Mouse (Mus musculus) skeletal muscle tissue, adult 2 months (tissue): ENCODE measurements at regions not wholly inside any gene's neighbourhood (a gene's known extent, or its start where the extent isn't known, plus 50 kb on each side); places are given as distances from the start of the nearest gene placed in this dataset.
A peak's percentile ranks its signal among the peaks of the same experiment; 100 is the strongest.

Experiments used
- DNase-seq: peaks from one replicate; pipeline ENCODE4 v3.0.0-alpha.2; 2012; ENCODE audit warnings: low read depth, low spot score

DNA sequence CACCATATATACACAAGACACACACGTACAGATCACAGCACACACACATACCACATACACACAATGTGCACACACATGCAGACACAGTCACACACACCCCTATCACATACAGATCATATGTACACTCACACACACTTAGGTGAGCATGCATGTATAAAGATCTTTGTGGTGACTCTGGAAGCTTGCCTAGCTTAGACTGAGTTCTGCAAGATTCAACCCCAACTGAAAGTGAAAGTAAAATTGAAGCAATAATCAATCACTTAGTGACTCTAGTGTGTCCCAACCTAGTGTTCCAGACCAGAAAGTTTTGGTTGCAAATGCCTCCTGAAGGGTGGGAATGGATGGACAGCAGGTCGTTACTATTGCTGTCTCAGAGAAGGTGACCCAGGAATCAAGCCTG lies 262.8 kb downstream of the Bcl11a start:
- DNase-seq: no peak

DNA sequence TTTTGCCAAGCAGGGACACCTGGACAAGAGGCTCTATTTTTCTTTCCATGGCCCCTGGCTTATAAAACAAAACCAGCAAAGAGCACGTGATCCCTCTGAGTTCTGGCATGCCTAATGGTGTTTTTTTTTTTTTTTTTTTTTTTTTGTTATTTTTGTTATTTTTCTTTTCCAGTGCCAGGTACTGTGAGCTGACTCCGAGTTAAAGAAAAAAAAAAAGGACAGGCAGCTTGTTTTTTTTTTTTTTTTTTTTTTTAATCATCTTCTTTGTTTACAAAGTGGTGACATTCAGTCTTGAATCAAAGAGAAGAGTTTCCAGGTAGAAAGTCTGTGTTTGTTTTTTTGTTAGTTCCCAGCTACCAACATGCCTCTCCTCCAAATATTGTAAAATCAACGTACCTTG lies 263.8 kb downstream of the Bcl11a start:
- no peak for DNase-seq

DNA sequence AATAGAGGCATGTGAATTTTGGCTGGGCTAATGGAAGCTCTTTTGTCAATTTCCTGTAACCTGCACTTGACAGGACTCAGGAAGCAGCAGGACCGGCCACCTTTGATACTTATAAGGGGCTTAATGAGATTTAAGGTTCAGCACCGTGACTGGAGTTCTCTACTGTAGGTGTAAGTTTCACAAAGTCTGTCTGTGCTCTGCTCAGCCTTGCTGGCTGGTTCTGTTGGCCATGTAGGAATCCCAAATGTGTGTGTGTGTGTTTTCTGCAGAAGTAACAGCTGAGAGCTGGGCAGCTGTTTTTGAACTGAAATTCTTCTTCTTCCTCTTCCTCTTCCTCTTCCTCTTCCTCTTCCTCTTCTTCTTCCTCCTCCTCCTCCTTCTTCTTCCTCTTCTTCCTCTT lies 264.3 kb downstream of the Bcl11a start:
- DNase-seq: no peak

DNA sequence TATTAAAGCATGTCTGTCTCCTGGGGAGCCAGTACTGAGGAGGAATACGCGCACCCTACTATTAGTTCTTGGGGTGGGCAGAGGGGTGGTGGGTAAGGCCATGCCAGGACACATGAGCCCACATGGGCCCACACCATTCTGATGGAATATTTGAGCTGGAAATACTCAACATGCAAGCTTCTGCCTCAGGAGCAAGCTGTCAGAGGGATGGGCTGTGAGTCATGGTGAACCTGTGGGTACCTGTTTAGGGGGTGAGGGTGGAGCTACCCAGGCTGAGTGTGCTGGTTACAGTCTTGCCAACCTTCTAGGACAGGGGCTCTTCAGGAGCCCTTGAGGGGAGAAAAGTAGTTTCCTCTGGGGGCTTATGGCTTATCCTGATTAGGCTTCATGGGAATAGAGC lies 264.9 kb downstream of the Bcl11a start:
- DNase-seq: no peak

DNA sequence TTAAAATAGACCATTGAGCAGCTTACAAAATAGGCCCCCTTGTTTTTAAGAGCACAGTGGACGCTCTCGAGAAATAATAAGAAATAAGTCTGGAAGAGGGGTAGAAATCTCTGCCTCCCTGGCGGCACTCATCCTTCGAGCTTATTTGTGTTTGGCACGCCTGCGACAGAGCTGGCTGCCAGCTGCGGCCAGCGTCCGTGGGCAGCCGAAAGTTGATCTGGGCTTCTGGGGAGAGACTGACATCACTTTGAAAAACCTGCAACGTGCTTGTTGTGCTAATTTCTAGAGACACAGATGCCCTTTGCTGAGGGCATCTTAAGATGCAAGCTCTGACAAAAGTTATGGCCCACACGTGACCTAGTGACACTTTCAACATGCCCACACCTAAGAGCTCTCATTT lies 269.4 kb downstream of the Bcl11a start:
- DNase-seq: no peak

DNA sequence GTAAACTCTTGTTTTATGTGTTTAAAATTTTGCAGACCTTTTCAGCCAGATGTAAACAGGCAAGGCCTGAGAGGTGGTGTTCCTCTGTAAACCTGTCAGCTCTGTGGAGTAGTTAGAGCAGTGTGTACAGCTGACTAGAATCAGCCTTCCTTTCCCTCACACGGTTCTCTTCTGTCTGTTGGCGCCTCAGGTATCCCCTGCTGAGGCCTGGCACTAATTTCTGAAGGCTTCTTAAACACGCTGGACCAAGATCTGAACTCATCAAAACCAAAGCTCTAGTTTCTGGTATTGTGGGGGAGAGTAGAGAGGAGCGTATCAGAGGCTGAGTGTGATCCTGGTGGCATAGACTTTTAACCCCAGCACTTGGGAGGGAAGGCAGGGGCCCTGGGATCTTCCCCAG lies 270.9 kb downstream of the Bcl11a start:
- DNase-seq: no peak

DNA sequence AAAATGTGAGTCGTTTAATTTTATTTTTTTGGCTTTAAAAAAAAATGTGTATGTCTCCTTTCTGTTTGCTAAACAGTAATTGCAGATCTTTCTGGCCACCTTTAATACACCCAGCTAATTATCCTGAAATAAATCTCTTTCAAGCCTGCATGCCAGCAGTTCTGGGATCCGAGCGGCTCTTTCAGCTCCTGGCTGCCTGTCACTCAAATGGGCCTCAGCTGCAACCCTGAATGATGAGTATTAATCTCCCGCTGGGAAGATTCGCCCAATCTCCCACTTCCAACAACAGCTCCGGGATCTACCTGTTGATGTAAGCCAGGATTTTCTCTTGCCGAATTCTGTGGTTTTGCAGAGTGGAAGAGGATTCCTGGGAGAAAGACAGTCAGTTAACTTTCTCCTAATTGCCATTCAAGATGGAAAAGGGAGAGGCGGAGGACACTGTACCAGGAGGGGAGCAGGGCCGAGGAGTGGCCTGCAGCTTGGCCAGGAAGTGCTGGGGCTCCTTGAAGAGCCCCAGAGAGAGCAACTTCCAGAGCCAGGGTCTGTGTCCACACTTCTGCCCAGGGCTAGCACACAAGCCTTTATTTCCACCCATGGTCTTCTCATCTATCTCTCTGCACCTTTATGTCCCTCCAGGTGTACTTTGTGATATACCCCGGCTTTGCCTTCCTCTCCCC lies 272.2 kb downstream of the Bcl11a start:
- no peak for DNase-seq

DNA sequence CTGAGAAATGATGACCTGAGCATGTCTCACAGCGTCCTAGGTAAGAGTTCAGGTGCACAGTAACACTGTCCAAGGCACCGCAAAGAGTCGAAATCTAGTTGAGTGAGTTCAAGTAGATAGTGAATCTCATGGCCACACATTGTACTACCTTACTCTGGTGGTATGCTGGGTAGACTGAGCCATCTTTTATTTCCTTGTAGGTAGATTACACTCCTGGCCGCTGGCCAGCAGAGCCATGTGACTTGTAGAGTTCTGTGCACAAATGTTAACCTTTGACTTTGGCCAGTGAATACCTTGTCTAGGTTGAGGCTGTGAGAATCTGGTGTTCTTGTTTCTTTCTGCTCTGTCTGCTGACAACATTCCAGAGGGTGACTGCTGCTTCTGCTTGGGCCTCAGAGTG lies 273.0 kb downstream of the Bcl11a start:
- DNase-seq: no peak

DNA sequence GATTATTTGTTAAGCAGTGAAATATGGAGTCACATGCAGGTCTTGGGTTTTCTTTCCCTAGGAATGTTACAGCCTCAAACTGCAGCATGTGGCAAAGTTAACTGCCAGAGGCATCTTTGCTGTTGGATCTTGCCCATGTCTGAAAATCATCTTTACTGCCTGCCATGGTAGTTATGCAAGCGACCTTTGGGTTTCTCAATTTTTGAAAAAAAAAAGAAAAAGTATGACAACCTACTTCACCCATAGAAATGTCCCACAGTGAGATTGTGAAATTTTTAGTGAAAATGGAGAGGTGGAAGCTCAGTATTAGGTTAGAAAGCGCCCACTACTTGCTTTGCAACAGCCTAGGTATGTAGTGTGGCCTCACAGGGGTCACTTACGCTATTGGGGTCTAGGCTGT lies 274.2 kb downstream of the Bcl11a start:
- DNase-seq: no peak

DNA sequence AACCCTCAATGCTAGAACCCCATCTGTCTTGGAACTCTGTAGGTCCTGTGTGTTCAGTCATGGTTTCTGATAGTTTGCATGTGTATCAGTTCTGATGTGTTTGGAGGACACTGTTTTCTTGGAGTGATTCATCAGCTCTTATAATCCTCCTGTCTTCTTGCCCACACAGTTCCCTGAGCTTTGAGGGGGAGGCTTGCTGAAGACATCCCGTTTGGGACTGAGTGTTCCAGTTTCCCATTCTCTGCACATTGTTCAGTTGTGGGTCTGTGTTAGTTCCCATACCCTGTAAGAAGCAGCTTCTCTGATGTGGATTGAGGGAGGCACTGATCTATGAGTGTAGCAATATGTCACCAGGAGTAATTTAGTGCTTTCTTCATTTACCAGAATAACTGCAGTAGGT lies 275.2 kb downstream of the Bcl11a start:
- no peak for DNase-seq

DNA sequence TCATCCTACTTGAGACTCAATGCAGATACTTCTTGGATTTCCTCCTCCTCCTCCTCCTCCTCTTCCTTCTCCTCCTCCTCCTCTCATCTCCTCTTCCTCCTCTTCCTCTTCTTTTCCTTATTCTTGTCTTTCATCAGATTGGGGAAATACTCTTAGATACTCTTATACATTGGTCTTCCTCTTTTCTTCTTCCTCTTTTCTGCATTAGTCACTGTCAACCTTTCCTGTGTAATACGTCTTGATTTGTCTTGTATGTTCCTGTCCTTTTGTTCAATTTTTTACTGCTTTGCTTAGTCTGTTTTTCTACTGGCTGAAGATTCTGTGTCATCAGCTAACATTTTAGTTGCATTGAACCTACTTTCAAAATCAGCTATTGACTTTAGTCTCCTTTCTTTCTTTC lies 279.5 kb downstream of the Bcl11a start:
- DNase-seq: no peak

DNA sequence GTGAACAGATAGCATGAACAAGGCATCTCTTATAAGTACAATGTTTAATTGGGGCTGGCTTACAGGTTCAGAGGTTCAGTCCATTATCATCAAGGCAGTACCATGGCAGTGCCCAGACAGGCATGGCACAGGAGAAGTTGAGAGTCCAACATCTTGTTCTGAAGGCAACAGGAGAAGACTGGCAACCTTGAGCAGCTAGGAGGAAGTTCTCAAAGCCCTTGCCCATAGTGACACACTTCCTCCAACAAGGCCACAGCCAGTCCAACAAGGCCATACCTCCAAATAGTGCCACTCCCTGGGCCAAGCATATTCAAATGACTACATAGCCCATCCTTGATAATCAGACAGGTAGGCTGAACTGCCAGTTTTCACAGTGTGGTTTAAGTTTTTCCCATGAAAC lies 281.2 kb downstream of the Bcl11a start:
- DNase-seq: no peak

DNA sequence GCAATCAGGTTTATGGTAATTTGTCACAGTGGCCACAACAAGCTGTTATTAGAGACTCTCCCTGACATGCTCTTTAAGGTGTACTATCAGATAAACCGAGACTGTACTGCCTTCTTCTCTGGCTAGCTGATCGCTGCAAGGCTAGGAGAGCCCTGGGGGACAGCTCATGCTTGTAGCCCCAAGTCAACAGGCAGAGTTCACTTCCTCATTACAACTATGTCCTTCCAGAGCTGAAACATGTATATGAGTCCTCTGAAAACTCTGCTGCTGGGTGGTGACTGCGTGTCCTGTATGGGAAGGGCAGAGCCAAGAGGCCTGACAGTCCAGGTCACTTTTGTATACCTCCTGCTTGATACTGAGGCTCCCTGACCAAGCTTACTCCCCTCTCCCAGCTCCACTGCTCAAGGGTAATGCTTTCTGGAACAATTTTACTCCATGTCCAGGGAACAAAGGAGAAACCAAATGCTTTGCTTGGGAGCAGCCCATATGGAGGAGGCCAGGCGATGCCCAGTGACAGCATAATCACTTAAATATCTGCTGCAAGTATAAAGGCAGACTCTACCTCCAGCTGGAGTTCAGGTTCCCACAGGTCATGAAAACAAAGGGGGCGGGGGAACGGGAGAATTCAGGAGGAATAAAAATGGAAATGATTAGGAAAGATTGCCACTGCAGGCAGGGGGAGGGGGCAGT lies 284.3 kb downstream of the Bcl11a start:
- DNase-seq: no peak

DNA sequence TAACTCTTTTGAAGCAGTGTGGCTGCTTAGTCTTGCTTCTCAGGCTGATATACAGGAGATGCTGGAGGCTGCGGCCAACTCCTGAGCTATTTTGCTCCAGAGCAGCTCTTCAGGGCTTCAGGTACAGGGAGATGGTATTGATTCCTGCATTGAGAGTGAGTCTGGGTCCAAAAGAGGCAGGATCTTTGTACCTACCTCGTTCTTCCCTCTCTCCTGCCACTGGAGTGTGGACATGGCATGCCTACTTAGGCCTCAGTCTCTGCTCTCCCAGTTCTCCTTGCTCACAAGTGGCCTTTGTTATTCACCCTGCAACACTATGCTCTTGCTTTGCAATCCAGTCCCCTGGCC lies 284.8 kb downstream of the Bcl11a start:
- DNase-seq: no peak

DNA sequence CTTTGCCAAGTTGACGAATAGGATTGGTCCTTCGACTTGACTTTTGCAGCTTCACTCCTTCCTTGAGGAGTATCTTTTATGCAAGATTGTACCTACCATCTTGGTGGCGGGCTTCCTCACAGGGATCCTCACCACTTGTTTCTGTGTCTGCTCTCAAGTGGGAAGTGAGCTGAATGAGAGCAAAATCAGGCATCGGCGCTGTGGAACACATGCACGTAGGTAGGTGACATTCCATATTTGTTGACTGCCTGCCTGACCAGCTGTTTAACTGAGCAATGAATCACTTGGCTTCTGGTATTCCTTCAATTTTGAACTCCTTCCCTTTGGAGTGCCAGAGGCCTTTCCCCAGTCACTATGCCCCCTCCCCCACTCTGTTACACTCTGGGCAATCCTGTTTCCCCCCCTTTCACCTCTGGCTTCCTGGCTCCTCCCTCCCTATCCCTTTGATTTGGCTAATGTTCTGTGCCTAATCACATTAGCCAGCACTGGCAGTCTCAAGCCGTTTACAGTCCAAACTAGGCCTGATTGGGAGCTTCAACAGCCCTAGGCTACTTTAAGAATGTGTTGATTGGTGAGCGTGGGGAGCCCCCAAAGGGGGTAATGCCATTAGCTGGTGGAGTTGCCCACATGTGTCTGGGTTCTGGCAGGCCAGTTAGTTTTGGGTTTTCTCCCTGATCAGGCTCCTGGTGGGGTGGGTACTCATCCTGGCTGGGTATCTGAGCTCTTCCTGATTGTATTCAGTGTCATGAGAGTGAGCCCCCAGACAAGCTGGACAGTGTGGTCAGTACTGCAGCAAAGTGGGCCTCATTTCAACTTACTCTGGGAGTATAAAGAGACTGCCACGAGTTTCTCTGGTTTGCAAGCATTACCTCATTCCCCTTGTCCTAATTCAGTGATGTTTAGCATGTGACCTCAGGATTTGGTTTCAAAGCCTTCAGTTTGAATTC lies 285.8 kb downstream of the Bcl11a start:
- no peak for DNase-seq

DNA sequence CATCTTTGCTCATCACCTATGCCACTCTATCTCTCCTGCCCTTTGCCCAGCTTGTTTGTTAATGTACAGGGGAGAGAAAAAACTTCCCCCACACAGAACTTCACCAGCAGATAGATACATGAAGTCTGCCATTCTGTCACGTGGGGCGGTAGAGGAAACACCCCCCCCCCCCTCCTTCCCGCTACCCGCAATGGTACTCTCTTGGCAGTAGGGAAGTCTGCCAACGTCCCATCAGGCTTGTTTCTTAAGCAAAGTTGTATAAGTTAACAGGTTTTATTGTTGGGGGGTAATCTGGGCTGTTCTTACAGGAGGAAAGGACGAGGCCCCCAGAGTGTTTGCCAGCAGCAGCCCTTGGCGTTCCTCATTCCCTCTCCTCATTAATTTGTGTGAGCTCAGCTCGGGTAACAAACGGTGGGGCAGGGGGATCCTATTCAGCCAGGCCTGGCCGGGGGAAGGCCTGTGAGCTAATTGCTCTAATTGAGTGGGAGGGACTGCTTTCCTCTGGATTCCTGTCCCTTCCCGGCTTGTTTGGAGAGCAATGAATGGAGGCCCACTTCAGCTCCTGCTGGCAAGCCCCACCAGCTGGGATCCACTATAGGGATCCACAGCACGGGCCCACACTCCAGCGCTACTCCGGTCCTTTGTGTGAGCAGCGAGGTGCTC lies 292.5 kb downstream of the Bcl11a start:
- DNase-seq: no peak

DNA sequence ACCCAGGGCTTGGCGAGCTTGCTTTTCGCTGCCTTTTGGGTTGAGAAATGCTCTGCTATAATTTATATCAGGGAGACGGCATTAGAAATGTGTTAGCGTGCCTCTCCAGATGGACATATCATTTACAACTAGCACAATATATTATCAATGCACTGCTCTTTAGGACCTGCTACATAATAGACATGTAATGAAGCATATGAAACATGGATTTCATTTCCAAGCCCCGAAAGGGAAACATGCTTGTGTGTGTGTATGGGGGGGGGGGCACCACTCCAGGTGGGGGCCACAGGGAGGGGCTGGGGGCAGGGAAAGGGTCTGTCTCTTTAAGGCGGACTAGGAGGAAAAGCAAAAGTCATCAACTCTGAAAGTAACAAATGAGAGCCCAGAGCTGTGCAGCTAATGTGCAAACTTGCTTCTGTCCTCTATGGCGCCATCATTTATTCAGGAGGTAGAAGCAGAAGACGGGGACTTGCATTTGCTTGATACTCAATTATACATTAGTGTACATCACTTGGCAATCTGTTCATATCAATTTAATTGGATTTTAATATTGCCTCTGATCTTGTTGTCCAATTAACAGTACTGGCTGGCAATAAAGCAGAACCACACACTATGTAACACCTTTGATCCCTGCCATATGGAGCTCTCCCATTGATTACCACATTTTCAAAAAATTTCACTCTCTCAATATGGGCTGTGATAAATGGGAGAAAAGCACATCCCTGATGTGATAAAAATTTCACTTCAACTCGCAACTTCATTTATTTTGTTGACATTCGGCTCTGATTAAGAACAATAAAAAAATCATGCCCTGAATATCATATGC lies 293.2 kb downstream of the Bcl11a start:
- no peak for DNase-seq

DNA sequence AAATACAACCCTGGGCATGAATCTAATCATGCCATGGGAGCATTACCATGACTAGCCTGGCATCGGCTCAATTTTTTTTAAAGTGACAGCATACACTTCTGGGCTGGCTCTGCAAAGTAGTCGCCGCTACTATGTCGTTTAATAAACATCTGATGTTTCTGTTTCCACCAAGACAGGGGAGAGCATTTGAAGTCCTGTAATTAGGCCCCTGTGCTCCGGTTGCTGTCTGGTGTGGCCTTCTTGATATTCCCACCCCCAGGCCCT lies 293.8 kb downstream of the Bcl11a start:
- no peak for DNase-seq

DNA sequence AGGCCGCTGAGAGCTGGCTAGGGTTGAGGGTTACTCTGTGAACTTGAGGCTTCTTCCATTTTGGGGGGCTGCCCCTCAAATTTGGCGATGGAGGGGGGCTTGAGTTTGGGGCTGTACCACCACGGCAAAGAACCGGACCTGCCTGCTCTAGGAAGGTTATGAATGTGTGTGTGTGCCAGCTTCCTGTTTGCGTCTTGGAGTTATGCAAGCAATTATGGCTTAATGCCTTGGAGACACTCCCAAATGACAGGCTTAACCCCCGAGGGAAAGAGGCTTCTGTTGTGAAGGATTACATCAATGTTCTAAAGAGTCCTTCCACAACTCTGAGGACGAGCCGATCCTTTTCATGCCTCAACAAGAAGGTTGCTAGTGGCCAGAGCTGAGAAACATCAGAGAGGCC lies 294.1 kb downstream of the Bcl11a start:
- DNase-seq: peak; percentile 56

DNA sequence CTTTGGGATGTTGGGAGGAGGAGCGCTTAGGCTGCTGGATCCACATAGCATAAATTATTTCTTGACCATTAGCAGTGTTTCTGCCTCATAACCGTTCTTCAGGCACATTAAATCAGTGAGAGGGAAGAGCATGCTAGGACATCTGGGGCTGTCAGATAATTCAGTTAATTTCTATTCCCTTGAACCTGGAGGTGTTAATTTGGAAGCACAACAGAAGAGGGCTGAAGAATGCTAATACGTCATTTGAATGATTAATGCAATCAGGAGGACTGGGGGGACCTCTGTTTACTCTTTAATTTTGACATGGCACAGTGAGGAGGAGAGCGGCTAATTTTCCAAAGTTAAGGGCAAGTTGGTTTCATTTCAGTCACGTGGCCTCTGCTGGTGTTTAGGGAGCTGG lies 294.8 kb downstream of the Bcl11a start:
- no peak for DNase-seq

DNA sequence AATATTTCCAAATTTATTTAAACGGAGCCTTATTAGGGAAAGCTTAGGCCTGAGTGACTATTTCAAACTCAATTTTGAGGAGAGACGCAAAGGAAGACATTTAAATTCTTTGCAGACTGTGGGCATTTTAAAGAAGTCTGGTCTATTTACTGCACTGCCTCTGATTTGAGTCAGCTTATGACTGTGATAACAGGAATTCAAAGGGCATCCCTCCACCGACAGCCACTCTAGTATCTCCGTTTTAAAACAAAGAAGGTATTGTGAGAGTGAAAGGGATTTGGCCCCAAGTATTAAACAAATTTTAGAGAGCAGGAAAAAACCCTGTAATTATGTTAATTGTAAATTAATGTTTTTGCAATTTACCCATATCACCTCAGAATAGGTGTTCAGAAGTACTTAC lies 295.4 kb downstream of the Bcl11a start:
- no peak for DNase-seq

DNA sequence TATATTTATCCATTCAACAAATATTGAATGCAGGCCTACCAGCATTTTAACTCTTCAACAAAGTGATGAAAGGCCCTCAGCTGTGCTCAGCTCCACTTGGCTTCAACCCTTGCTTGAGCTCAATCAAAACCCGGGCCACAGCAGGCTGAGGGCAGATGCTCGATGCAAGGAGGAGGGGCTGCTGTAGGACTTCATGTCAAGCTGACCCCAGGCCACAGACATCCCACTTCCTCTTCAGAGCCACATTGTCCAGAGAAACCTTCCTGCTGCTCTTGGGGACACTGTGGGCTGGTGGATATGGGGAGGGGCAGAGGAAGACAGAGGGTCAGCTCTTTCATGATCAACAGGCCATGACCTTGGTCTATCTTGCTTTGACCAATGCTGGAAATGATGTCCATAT lies 299.7 kb downstream of the Bcl11a start:
- no peak for DNase-seq
